Mouse (Mus musculus): Measurements from ENCODE around the gene Id4. TPM values are rescaled to one million over a fixed set of nuclear protein-coding genes. Genes with fewer than 3 reads are reported as not detected.
A peak's percentile ranks its signal among the peaks of the same experiment; 100 is the strongest.

Gene Id4
- polyA plus RNA-seq, 1 experiment from 2014 or later: 23.9 TPM

DNA sequence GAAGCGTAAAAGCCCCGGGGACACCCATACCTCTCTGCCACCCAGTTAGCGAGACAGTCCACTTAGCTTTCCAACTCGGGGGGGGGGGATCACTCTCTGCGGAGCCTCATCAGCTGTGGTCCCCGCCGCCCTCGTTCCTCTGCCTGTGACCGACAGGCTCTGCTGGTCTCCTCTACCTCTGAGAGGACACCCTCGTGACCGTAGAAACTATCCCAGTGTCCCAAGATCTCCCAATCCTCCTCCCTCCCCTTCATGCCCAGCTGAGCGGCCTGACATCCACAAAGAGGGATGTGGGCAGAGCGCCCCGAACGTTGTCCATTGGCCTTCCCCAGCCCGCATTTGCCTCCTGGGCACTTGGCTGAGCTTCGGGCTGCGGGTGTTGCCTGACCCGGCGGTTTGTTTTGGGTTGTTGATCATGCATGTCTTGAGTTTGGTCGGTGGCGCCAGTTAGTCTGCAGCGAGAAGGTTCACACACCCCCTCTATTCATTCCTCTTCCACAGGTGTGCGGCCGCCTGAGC, 1.5 kb downstream of the Id4 start:
- peak overlapping the region; percentile 90 for H3K9ac ChIP-seq (ENCODE audit: low read depth, low read length)
- H3K4me3 ChIP-seq (replicated peaks; ENCODE audit: low read depth, low read length): peak overlapping the region; percentile 87
- H3K27me3 ChIP-seq (ENCODE audit: insufficient read depth, low read length): no peaks in the 10 kb centered on the region; the same call in 1 of the 2 replicates
- no peaks in the 10 kb centered on the region for H3K9me3 ChIP-seq (replicated peaks; ENCODE audit: low read length)
- no peaks in the 10 kb centered on the region for H3K4me1 ChIP-seq (replicated peaks; ENCODE audit: insufficient read depth, low read length)
- whole genome bisulfite sequencing: under 1% methylated on average over 25 of the region's 25 CpGs
- DNase-seq (ENCODE audit: low spot score): peak; percentile 62
- peak overlapping the region; percentile 89 for H3K27ac ChIP-seq
- TF ChIP-seq CTCF (IDR thresholded peaks at IDR 0.05; ENCODE audit: low read depth): no peak
- no peak; the same call in 1 of the 2 replicates for ATAC-seq (replicated peaks; ENCODE audit: low FRiP score, low read depth)
- peak overlapping the region; percentile 85 for H3K4me2 ChIP-seq (ENCODE audit: low read length)
- no peaks in the 10 kb centered on the region for H3K36me3 ChIP-seq (ENCODE audit: insufficient read depth, low read length)

GRCm38 (mm10) chr13:48265029-48265428, 4.0 kb downstream of the Id4 start:
- 60% methylated on average over 6 of the region's 6 CpGs for WGBS
- no peaks in the 10 kb centered on the region for H3K9me3 ChIP-seq (replicated peaks; ENCODE audit: low read length)
- TF ChIP-seq CTCF (IDR thresholded peaks at IDR 0.05; ENCODE audit: low read depth): no peak
- no peaks in the 10 kb centered on the region for H3K27me3 ChIP-seq (ENCODE audit: insufficient read depth, low read length)
- ATAC-seq (replicated peaks; ENCODE audit: low FRiP score, low read depth) (no peak), DNase-seq (ENCODE audit: low spot score) (no peak)
- H3K4me1 ChIP-seq (replicated peaks; ENCODE audit: insufficient read depth, low read length): no peaks in the 10 kb centered on the region
- no peak overlapping the region for H3K9ac ChIP-seq (ENCODE audit: low read depth, low read length)
- no peak overlapping the region for H3K27ac ChIP-seq
- H3K4me2 ChIP-seq (ENCODE audit: low read length): peak overlapping the region; percentile 85
- H3K4me3 ChIP-seq (replicated peaks; ENCODE audit: low read depth, low read length): no peak overlapping the region
- no peaks in the 10 kb centered on the region for H3K36me3 ChIP-seq (ENCODE audit: insufficient read depth, low read length)

GRCm38 (mm10) chr13:48273451-48274069, 12.5 kb downstream of the Id4 start:
- DNase-seq (ENCODE audit: low spot score): peak; percentile 75
- Histone ChIP-seq H3K4me3 (replicated peaks; ENCODE audit: low read depth, low read length) (peak overlapping the region; percentile 16; the same call in 1 of the 2 replicates), H3K4me1 (replicated peaks; ENCODE audit: insufficient read depth, low read length) (no peaks in the 10 kb centered on the region), H3K9ac (ENCODE audit: low read depth, low read length) (peak overlapping the region; percentile 53; the same call in 1 of the 2 replicates), H3K36me3 (ENCODE audit: insufficient read depth, low read length) (no peaks in the 10 kb centered on the region), H3K4me2 (ENCODE audit: low read length) (peak overlapping the region; percentile 56), H3K9me3 (replicated peaks; ENCODE audit: low read length) (no peaks in the 10 kb centered on the region), H3K27ac (no peak overlapping the region), H3K27me3 (ENCODE audit: insufficient read depth, low read length) (no peaks in the 10 kb centered on the region)
- 11% methylated on average over 15 of the region's 15 CpGs for WGBS
- ATAC-seq (replicated peaks; ENCODE audit: low FRiP score, low read depth): peak; percentile 87
- TF ChIP-seq CTCF (IDR thresholded peaks at IDR 0.05; ENCODE audit: low read depth): peak; percentile 87

DNA sequence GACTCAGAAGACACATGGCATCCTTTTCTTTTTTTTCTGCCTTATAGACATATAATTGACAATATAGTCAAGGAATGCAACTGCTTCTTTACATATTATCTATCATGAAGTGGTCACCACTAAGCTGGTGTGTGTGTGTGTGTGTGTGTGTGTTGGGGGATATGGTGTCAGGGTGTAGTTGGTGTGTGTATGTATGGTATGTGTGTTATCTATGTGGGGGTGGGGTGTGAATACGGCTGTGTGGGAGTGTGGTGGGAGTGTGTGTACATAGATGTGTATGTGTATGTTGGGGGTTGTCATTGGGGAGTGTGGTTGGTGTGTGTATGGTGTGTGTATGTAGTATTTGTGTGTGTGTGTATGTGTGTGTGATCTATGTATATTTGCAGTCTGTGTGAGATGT, 13.1 kb downstream of the Id4 start:
- Histone ChIP-seq H3K36me3 (ENCODE audit: insufficient read depth, low read length) (no peaks in the 10 kb centered on the region), H3K4me2 (ENCODE audit: low read length) (no peak overlapping the region), H3K27ac (no peak overlapping the region), H3K9ac (ENCODE audit: low read depth, low read length) (no peak overlapping the region), H3K4me1 (replicated peaks; ENCODE audit: insufficient read depth, low read length) (no peaks in the 10 kb centered on the region), H3K4me3 (replicated peaks; ENCODE audit: low read depth, low read length) (no peak overlapping the region), H3K9me3 (replicated peaks; ENCODE audit: low read length) (no peaks in the 10 kb centered on the region), H3K27me3 (ENCODE audit: insufficient read depth, low read length) (no peaks in the 10 kb centered on the region)
- ATAC-seq (replicated peaks; ENCODE audit: low FRiP score, low read depth) (no peak), DNase-seq (ENCODE audit: low spot score) (no peak)
- no peak for TF ChIP-seq CTCF (IDR thresholded peaks at IDR 0.05; ENCODE audit: low read depth)
- 77% methylated on average over 1 of the region's 1 CpGs for WGBS

- no peak for ATAC-seq (replicated peaks; ENCODE audit: low FRiP score, low read depth)
- H3K9me3 ChIP-seq (replicated peaks; ENCODE audit: low read length): no peaks in the 10 kb centered on the region
- WGBS: 78% methylated on average over 7 of the region's 7 CpGs
Observed at GRCm38 (mm10) chr13:48276981-48277380, 16.0 kb downstream of the Id4 start.

DNA sequence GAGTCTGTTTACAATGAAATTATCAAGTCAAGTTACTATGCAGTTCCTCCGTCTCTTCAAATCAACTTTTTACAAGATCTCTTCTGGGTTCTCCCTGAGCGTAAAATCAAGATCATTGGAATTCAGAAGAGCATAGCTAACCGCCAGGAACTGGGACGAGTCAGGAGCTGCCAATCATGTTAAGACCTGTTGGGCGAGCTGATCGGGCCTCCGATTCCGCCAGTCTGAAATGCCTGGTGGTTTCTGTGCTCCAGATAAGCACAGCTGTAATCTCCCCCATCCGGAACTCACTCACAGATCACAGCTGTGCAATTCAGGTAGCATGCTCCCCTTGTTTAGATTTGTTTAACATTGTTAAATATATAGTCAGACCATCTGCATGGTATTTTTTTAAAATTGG, 23.4 kb downstream of the Id4 start:
- Histone ChIP-seq H3K27ac (no peak overlapping the region), H3K4me3 (replicated peaks; ENCODE audit: low read depth, low read length) (no peak overlapping the region), H3K9ac (ENCODE audit: low read depth, low read length) (no peak overlapping the region), H3K4me1 (replicated peaks; ENCODE audit: insufficient read depth, low read length) (no peaks in the 10 kb centered on the region), H3K36me3 (ENCODE audit: insufficient read depth, low read length) (no peaks in the 10 kb centered on the region), H3K4me2 (ENCODE audit: low read length) (no peak overlapping the region), H3K9me3 (replicated peaks; ENCODE audit: low read length) (no peaks in the 10 kb centered on the region), H3K27me3 (ENCODE audit: insufficient read depth, low read length) (no peaks in the 10 kb centered on the region)
- TF ChIP-seq CTCF (IDR thresholded peaks at IDR 0.05; ENCODE audit: low read depth): no peak
- DNase-seq (ENCODE audit: low spot score): no peak
- 86% methylated on average over 9 of the region's 9 CpGs for WGBS
- no peak for ATAC-seq (replicated peaks; ENCODE audit: low FRiP score, low read depth)

More at GRCm38 (mm10) chr13:48276981-48277380, 16.0 kb downstream of the Id4 start:
- Histone ChIP-seq H3K9ac (ENCODE audit: low read depth, low read length) (no peak overlapping the region), H3K27me3 (ENCODE audit: insufficient read depth, low read length) (no peaks in the 10 kb centered on the region), H3K4me1 (replicated peaks; ENCODE audit: insufficient read depth, low read length) (no peaks in the 10 kb centered on the region), H3K4me2 (ENCODE audit: low read length) (no peak overlapping the region), H3K36me3 (ENCODE audit: insufficient read depth, low read length) (no peaks in the 10 kb centered on the region), H3K4me3 (replicated peaks; ENCODE audit: low read depth, low read length) (no peak overlapping the region), H3K27ac (no peak overlapping the region)
- no peak for TF ChIP-seq CTCF (IDR thresholded peaks at IDR 0.05; ENCODE audit: low read depth)
- no peak for DNase-seq (ENCODE audit: low spot score)
